Mouse (Mus musculus) megakaryocyte, embryonic 14.5 days (primary cell): Measurements from ENCODE around the gene 6330403K07Rik. TPM values are rescaled to one million over a fixed set of nuclear protein-coding genes. Genes with fewer than 3 reads are reported as not detected.

ENCODE experiments used
- H3K27me3 ChIP-seq: replicated peaks from 2 replicates; pipeline ENCODE3; 2012; ENCODE audit warnings: inconsistent platforms
- H3K36me3 ChIP-seq: replicated peaks from 2 replicates; pipeline ENCODE3; 2012; ENCODE audit warnings: low read length, inconsistent platforms, mixed read lengths
- H3K4me1 ChIP-seq: 2 replicates; pipeline ENCODE4 v1.6.1; 2012; ENCODE audit warnings: inconsistent platforms
- H3K4me3 ChIP-seq: replicated peaks from 2 replicates; pipeline ENCODE3; 2012; ENCODE audit warnings: moderate library complexity, mild to moderate bottlenecking, inconsistent platforms
- H3K9me3 ChIP-seq: 2 replicates; pipeline ENCODE4 v1.6.1; 2012; ENCODE audit warnings: inconsistent platforms
- FLI1 ChIP-seq: IDR thresholded peaks from 2 replicates; pipeline ENCODE4 v1.6.1; 2012; ENCODE audit warnings: low read length, inconsistent platforms, mixed read lengths
- GATA1 ChIP-seq: IDR thresholded peaks from 3 replicates; pipeline ENCODE4 v1.6.1; 2012; ENCODE audit warnings: mixed read lengths, low read length, inconsistent platforms, borderline replicate concordance
- polyA plus RNA-seq: library from polyadenylated mRNA; stranded (reverse); fragments of >175 nt; gene quantifications from 2 replicates; pipeline ENCODE4 v1.2.3, GENCODE M21; 2012; ENCODE audit warnings: low replicate concordance; ENCODE audit not compliant: insufficient read depth

The 6330403K07Rik gene
- polyA plus RNA-seq = not detected in 2 replicates

DNA sequence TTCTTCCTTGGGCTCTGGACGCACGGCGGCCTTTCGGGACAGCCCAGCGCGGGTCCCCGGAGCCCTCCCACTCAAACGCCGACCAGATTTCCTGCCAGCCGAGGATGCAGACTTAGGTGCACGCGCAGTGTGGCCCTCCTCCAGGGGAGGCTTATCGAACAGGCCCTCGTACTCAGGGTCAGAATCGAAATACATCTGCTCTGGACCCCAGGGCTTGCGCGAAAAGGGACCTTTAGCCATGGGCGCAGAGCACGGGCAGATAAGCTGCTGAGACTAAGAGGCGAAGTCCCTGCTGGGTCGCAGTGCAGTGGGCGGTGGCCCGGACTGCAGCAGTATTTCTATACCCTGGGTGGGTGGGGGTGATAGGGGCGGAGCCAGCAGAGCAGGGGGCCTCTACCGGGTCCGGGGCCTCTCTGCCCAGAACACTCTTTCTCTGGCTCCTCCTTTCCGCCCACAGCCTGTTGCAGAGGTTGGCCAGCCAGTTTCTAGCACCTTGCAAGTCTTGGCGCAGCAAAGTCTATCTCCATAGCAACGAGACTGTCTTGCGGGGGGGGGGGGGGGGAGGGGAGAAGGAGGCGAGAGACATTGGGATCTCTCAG, at the start of gene 6330403K07Rik:
TSS of gene 6330403K07Rik (minus strand) at position 351 of the 599 bp plus-strand sequence.
- no peak for TF ChIP-seq GATA1
- no peak for TF ChIP-seq FLI1
- 0 out of 2 replicates have a peak, but pooled peaks cover 3% of the 10 kb centered on the region for H3K9me3 ChIP-seq
- peak within 1 kb of the TSS; percentile 50 for H3K4me3 ChIP-seq
- peaks cover 49% of the 10 kb centered on the region for H3K36me3 ChIP-seq
- H3K27me3 ChIP-seq = peaks cover 11% of the 10 kb centered on the region
- peaks cover 8% of the 10 kb centered on the region for H3K4me1 ChIP-seq

DNA sequence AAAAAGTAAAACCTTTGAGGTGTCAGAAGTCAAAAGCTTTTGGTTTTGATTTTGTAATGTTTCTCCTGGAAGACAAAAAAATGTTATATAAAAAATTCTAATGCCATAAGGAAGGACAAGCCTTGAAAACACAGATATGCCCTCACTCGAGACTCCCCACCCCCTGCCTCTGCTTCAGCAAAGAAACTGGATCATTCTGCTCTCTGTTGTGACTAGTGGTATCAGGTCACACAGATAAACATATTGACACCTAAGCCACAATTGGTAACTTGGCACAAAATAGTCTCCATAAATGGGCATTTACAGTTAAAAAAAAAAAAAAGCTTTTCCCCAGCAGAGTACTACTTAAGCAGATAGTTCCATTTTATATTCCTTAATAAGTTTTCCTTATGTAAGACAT, 43.0 kb upstream of the 6330403K07Rik start:
- TF ChIP-seq GATA1 (no peak), FLI1 (no peak)
- Histone ChIP-seq H3K4me3 (no peak overlapping the region), H3K9me3 (peaks cover 10% of the 10 kb centered on the region), H3K4me1 (no peaks in the 10 kb centered on the region), H3K27me3 (no peaks in the 10 kb centered on the region), H3K36me3 (no peaks in the 10 kb centered on the region)

DNA sequence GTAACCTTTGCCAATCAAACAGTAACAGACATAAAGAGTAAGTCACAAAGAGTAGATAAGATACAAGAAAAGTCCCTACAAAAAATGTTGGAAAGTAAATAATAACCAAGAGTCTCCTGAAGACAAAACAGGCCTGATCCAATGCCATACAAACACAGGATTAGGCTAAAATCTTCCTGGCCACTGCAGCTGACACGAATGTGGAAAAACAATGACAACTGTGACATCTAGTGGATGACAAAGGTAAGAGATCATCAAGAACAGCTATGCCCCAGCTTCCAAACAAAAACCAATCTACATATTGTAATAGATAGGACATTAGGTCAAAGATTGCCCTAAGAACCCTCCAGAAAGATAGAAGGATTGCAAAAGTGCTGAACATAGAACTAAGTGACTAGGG, 19.2 kb upstream of the 6330403K07Rik start:
- peaks cover 7% of the 10 kb centered on the region for H3K27me3 ChIP-seq
- H3K4me1 ChIP-seq = no peaks in the 10 kb centered on the region
- H3K9me3 ChIP-seq = no peaks in the 10 kb centered on the region
- H3K36me3 ChIP-seq = no peaks in the 10 kb centered on the region
- TF ChIP-seq GATA1 = no peak
- no peak for TF ChIP-seq FLI1
- H3K4me3 ChIP-seq = no peak overlapping the region

DNA sequence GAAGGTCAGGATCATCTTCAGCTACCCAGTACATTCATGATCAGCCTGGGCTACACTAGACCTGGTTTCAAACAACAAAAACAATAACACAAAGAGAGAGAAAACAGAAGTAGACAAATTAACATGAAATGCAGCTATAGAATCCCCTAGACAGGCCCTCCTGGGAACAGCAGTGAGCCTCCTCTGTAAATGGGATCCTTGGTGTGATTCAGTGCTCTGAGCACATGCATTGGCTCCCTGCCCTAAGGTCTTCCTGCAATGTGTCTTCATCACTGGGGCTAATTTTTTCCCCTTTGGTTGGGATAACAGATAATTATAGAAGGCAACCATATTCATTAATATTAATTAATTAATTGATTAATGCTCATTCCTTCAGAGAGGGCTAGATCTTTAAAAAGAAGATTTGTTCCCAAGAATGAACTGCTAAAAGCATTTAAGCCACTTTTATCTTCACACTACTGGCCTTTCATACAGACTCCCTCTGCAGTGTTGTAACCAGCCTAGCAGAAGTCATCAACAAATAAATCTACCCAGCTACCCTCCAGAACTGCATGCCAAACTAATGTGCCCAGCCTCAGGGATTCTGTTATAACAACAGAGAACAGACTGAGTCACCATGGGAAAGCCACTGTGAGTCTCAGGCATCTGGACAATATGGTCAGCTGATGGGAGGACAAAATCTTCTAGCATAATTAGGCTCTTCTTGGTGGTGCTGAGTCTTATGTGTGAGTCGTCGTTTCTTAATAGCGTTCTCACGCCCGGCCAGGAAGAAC, 6.4 kb upstream of the 6330403K07Rik start:
- Histone ChIP-seq H3K4me1 (no peaks in the 10 kb centered on the region), H3K9me3 (0 out of 2 replicates have a peak, but pooled peaks cover 3% of the 10 kb centered on the region), H3K36me3 (no peaks in the 10 kb centered on the region), H3K27me3 (peaks cover 10% of the 10 kb centered on the region), H3K4me3 (no peak overlapping the region)
- TF ChIP-seq GATA1 (no peak), FLI1 (no peak)

DNA sequence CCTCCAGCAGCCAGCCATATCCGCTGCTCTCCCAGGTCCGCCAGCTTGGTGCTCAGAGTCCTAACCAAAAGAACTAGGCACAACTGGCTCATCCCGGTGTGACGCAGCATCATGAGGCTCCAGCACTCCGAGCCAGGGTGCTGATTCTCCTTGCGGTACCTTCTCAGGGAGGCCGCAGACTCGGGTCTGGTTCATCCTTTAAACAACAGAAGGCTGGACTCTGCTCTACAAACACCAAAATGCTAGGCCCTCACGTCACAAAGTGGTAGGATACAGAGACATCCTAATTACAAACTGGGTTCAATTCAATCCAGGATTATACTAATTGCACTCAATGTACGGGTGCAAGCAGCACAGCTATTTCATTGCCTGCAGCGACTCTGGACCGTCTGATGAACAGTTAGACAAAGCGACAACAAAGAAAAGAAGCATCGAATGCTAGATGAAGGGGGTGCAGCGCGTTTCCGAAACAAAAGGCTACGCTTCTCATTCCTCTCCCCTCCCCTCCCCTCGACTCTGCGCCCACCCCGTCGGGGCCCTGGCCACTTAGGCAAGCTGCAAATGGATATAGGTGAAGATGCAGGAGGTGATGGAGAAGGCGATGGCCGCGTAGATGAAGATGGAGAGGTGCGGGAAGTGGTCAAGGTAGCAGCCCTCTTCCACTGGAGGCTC, 686 bp downstream of the 6330403K07Rik start:
- peaks cover 55% of the 10 kb centered on the region for H3K36me3 ChIP-seq
- H3K4me3 ChIP-seq = no peak overlapping the region
- H3K4me1 ChIP-seq = peaks cover 14% of the 10 kb centered on the region
- TF ChIP-seq GATA1 (no peak), FLI1 (no peak)
- H3K9me3 ChIP-seq = no peaks in the 10 kb centered on the region
- H3K27me3 ChIP-seq = peaks cover 8% of the 10 kb centered on the region

DNA sequence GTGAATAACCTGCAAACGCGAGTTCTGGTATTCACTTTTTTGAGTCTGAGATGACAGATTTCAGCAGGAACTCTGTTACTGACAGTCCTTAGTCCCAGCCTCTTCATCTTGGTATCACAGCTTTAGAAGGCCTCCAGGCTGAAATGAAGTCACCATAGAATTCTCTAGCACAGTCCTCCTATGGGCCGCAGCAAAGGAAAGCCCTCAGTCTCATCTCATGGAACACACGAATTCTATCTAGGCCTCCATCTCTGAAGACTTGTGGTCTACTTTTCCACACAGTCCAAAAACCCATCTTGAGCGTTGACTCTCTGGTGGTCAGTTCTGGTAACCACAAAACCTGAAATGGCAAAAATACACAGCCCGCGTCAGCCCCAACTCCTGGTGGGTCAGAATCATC, 1.2 kb downstream of the 6330403K07Rik start:
- H3K27me3 ChIP-seq = peaks cover 8% of the 10 kb centered on the region
- TF ChIP-seq FLI1 (no peak), GATA1 (no peak)
- peaks cover 17% of the 10 kb centered on the region for H3K4me1 ChIP-seq
- no peak overlapping the region for H3K4me3 ChIP-seq
- H3K9me3 ChIP-seq = no peaks in the 10 kb centered on the region
- H3K36me3 ChIP-seq = peaks cover 61% of the 10 kb centered on the region

DNA sequence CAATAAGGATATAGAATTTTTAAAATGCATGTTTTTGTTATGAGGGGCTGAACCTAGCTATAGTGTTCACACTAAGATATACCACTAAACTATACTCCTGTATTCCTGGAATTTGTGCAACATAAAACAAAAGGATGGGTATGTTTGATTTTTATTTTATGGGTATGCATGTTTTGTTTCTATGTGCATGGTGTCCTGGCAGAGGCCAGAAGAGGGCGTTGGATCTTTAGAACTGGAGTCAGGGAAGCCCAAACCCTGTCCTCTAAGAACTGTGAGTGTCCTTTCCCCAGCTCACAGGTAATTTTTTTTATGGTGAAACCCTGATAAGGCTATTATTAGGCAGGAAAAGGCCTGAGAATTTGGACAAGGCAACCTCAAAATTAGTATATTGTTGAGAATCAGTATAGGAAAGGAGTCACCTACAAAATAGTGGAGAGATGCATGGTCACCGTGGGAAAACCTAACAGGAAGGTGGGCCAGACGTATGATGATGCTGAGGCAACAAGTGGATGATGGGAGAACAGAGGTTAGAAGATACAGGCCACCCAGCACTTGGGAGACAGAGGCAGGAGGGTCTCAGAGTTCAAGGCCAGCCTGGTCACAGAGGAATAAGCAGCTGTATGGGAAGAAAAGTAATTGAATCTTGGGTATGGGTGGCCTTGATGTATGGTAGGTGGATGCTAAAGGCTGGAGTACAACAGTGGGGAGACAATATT, 3.8 kb downstream of the 6330403K07Rik start:
- no peak overlapping the region for H3K4me3 ChIP-seq
- no peaks in the 10 kb centered on the region for H3K9me3 ChIP-seq
- no peak for TF ChIP-seq FLI1
- TF ChIP-seq GATA1 = no peak
- H3K4me1 ChIP-seq = peaks cover 17% of the 10 kb centered on the region
- peaks cover 6% of the 10 kb centered on the region for H3K27me3 ChIP-seq
- H3K36me3 ChIP-seq = peaks cover 86% of the 10 kb centered on the region

DNA sequence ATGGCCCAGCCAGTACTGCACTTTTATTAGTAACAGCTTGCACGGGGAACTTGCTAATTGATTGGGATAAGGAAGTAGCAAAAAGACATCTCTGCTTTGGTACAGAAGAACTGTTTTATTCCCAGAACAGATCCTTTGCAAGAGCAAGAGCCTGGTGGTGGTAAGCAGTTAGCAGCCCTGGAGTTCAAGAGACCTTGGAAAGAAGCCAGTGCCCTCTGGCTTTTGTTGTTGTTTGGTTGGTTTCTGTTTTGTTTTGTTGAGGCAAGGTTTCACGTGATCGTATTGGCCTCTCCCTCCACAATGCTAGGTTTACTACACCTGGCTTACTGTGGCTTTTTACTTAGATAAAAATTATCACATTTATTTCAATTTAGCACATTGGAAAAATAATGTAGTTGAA, 5.0 kb downstream of the 6330403K07Rik start:
- TF ChIP-seq FLI1 = no peak
- TF ChIP-seq GATA1 = no peak
- H3K36me3 ChIP-seq = peaks cover 97% of the 10 kb centered on the region

DNA sequence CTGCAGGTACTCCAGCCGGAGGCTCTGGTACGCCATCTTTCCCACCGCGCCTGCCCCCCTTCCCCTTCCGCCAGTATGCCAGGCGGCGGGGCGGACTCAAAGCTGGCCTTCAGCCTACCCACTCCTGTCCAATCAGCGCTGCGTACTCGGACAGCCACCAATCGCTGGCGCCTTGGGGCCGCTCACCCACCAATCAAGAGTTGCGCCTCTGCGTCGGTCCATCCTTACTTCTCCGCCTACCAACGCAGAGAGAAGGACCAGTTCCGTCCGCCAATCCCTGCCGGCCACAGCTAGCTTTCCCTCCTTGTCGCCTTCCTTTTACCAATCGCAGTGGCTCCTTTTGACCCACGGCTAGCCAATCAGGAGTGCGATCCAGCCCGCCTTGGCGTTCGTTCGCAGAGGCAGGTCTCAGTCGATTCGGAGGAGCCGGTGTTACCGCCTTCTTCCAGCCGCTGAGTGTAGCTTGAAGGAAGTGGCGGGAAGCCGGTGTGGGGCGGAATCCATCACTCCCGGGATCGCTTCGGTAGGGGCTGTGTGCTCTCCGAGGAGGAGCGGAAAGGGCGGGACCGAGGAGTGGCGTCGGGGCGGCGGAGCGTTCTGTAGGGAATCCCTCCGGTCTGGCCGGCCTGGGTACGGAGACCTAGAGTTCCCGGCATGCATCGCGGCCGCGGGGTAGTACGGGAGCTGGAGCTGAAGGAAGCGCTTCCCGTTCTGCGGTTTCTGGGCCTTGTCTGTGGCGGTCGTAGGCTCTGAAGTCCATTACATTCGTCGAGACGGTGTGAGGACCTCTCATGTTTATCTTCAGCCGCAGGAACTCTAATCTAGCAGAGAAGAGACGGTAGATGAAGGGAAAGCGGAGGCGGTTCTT, 13.9 kb downstream of the 6330403K07Rik start, which contains the start of the genes Mis12 and Derl2:
TSS of gene Mis12 (plus strand) at position 411 of the 868 bp plus-strand sequence.
TSS of gene Derl2 (minus strand) at position 641 of the 868 bp plus-strand sequence.
- peak within 1 kb of the TSS; percentile 98 for H3K4me3 ChIP-seq
- TF ChIP-seq FLI1 = peak; percentile 61; the same call in 1 of the 2 replicates
- TF ChIP-seq GATA1 = no peak
- H3K4me1 ChIP-seq = peaks cover 68% of the 10 kb centered on the region
- peaks cover 55% of the 10 kb centered on the region for H3K36me3 ChIP-seq
- no peaks in the 10 kb centered on the region for H3K9me3 ChIP-seq
- H3K27me3 ChIP-seq = no peaks in the 10 kb centered on the region

More for the DNA sequence above, 5.0 kb downstream of the 6330403K07Rik start:
- Histone ChIP-seq H3K4me3 (no peak overlapping the region), H3K9me3 (no peaks in the 10 kb centered on the region), H3K4me1 (peaks cover 24% of the 10 kb centered on the region), H3K27me3 (peaks cover 6% of the 10 kb centered on the region)
